Mouse (Mus musculus) testis, adult 2 months (tissue): Measurements from ENCODE around the gene Foxp1.

Experiments used
- CTCF ChIP-seq: fragments of 200-500 bp; IDR thresholded peaks from 2 replicates; pipeline ENCODE4 v1.5.1; 2012; ENCODE audit warnings: low read depth, mild to moderate bottlenecking, inconsistent platforms, low read length, moderate library complexity; ENCODE audit not compliant: control insufficient read depth, insufficient read depth, insufficient replicate concordance
- POLR2A ChIP-seq: fragments of 200-500 bp; IDR thresholded peaks from 2 replicates; pipeline ENCODE4 v1.6.1; 2012; ENCODE audit warnings: low read depth, mild to moderate bottlenecking, inconsistent platforms, low read length, moderate library complexity; ENCODE audit not compliant: control insufficient read depth

DNA sequence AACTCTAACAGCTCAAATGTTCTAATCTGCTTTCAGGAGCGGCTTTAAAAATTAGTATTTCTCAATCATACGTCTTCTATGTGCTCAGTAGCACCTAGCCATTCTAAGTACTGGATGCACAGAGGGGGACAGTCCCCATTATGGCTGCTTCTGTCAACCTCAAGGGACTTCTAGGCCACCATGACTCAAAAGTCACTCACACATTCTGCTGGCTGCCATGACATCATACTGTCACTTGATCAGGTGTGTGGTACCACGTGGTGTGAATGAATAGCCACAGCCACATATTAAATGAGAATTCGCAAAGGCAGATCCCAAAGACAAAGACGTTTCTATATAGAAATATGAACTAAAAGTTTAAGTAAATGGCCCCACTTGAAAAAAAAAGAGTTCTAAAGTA lies 247.9 kb downstream of the Foxp1 start:
- TF ChIP-seq CTCF: no peak
- no peak for TF ChIP-seq POLR2A
